Mouse (Mus musculus) adrenal gland, adult 8-10 months (tissue): ENCODE measurements at regions not wholly inside any gene's neighbourhood (a gene's known extent, or its start where the extent isn't known, plus 50 kb on each side); places are given as distances from the start of the nearest gene placed in this dataset.

ENCODE experiments used
- DNase-seq: peaks from one replicate; pipeline ENCODE4 v3.0.0; 2022

DNA sequence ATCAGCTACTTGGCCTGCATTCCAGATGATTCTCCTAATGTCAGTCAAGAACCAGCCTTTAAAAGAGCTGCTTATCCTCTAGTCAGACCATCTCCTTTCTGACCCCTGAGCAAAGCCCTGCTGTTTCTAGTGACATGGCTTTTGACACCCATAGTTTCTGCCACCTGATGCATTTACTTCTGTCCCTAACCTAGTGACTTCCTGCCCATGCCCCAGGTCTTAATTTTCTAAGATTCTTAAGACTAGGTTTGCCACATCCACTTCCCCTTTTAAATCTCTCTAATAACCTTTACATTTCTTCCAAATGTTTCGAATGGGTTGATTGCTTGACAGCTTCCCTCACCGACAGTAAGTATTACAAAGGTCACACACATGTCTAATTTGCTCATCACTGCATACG lies 321.1 kb upstream of the Trib2 start:
- no peak for DNase-seq

DNA sequence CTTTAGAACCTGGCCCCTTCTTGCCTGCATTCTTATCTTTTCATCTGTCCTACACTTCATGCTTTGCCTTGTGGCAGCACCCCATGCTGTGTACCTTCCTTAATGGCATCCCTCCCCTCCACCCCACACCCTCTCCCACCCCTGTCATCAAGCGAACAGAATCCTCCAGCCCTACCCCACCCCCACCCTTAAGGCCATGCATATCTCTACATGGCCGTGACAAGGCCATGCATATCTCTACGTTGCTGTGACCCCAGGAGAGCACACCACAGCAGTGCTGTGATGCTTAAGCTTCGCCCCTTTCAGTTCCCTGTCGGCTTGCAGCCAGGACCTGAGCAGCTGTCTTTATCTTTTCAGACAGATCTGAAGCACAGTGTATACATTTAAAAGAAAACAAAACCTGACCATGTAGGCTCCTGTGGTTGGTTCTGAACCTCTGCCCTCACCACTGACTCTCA lies 319.5 kb upstream of the Trib2 start:
- DNase-seq, result no peak

- no peak for DNase-seq
Measured at GRCm38 (mm10) chr12:16135602-16136213, 319.0 kb upstream of the Trib2 start.

DNA sequence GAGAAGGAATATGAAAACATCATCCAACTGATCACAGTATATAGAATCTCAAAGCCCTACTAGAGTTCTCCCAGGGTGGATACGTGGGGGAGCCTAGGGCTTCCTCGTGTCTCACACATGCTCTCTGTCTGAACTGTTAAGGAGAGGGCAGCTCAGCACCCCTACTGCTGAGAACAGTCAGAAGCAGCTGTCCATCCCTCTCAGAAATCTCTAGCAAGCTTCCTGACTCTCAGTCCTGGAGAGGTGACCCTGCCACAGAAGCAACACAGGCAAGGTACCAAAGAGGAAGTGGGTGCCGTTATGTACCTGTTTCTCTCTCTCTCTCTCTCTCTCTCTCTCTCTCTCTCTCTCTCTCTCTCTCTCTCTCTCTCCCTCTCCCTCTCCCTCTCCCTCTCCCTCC lies 317.7 kb upstream of the Trib2 start:
- DNase-seq, result no peak

- DNase-seq, result no peak
Measured at GRCm38 (mm10) chr12:16133253-16133652, 316.5 kb upstream of the Trib2 start.

DNA sequence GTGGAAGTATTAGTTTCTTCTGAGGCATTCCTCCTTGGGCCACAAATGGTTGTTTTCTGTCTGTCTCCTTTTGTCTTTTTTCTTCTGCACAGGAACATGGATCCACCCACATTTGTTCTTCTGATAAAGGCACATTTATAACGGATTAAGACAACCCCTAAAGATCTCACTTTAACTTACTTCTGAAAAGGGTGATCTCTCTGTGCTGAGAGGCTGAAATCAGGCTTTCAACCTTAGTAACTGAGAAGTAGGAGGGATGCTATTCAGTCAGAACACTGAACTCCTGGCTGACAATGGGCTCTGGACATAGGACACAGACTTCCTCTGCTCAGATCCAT lies 315.0 kb upstream of the Trib2 start:
- no peak for DNase-seq

- DNase-seq, result no peak
Measured at GRCm38 (mm10) chr12:16131028-16131739, 314.5 kb upstream of the Trib2 start.

GRCm38 (mm10) chr12:16130605-16131004 lies 313.9 kb upstream of the Trib2 start:
- no peak for DNase-seq

DNA sequence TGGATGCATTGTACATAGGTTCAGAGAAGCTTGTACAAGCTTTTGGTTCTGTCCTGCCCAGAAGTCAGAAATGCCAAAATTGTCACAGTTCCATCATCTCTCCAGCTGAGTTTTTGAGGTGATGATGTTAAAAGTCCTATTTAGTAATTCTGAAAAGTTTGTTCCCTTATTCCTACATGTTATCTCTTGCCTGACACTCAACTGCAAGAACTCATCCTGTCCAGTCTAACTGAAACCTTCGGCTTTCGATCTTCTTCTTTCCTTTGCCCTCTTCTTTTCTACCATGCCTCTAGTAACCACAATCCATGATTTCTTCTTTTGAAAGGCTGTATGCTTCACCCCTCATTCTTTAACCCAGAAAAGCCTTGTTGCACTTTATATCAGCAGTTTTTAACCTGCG lies 313.2 kb upstream of the Trib2 start:
- no peak for DNase-seq

- DNase-seq, result no peak
Measured at GRCm38 (mm10) chr12:16129243-16129642, 312.5 kb upstream of the Trib2 start.

DNA sequence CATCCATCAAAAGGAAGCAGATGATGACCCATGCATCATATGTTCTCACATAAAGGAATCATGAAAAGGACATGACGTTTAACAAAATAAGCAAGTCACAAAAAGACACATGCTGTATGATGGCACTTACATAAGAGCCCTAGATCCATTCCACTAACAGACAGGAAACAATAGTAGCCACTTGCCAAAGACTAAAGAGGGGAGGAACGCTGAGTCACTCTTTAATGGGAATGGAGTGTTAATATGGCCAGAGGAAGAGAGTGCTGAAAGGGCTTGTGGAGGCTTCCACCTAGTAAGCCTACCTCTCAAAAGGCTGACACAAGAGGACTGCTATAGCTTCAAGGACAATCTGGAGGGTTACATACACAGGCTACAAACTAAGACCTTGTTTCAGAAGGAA lies 308.2 kb upstream of the Trib2 start:
- DNase-seq, result no peak

GRCm38 (mm10) chr12:16122353-16123127 lies 305.8 kb upstream of the Trib2 start:
- DNase-seq, result no peak

DNA sequence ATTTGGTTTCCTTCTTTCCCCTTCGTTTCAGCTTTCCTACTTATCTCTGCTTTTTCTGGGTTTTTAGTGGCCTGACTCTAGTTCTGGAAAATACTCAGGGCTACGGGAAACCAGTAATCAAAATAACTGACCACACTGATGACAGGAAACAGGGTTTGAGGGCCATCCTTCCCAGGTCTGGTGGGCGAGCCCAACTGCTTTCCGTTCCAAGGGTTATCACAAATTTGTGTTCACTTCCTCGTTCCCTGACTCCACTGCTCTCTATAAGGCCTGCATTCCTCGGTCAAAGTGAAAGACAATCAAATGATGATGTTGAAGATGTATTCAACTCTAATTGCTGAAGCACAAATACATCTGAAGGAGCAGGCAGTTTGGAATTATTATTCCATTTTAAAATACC lies 305.1 kb upstream of the Trib2 start:
- DNase-seq, result no peak

DNA sequence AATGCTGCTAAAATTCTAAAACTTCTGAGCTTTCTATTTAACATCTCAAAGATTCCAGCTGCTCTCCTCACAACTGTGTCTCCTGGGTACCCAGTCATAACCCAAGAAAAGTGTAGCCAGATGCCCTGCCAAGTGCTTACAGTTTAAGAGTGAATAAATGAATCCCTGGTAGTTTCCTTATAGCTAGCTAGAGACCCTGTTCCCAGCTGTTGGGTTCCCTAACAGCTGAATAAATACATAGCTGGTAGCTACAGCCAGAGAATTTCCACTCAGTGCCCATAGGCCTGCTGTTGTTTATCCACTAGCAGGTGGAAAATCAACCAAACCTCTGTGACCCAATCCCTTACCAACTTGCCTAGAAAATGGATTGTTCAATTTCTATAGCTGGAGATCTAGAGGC lies 302.0 kb upstream of the Trib2 start:
- DNase-seq, result no peak

DNA sequence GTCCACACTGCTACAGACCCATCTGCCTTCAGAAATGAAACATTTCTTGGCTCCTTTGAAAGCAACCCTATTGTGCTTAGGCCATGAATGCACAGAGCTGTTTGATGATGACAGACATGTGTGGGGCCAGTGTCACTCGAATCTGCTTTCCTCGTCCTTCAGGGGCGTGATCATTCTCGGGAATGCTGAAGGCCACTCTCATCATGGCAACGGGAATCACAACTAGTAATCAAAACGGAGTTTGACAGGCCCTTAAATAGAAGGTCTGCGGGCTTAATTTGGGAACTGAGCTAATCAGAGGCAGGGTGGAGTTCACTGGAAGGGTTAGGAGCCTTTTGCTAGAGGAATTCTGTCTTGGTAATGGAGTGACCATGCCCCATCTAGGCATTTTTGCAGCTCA lies 290.2 kb upstream of the Trib2 start:
- DNase-seq, result no peak

DNA sequence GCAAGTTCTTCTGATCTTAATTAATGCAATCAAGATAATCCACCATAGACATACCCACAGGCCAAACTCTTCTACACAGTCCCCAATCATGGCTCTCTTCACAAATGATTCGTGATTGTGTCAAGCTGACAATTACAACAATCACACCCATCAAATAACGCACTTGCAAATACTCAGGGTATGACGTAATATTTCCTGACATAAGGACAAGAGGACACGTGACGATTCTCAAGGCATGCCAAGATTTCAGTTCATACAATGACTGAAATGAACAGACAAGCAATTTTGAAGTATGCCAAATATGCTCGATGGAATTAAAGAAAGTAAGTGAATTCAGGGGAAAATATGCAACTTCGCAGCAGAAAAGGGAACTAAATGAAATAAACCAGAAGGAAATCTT lies 282.1 kb upstream of the Trib2 start:
- no peak for DNase-seq

DNA sequence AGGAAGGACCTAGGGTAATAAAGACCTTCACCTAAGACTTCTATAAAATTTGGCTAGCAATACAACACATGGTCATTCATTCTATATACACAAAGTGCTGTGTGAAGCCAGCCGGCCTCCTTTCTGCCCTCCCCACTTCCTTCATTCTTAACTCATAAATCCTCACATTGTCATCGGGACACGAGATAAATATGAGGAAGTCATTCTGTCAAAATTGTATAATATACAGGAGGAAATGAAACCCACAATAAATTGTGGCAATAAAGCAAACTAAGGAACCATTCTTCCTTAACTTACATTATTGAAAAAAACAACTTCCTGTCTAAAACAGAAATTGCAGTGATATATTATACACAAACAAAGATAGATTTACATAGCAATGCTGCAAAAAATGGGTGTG lies 275.9 kb upstream of the Trib2 start:
- DNase-seq, result no peak

DNA sequence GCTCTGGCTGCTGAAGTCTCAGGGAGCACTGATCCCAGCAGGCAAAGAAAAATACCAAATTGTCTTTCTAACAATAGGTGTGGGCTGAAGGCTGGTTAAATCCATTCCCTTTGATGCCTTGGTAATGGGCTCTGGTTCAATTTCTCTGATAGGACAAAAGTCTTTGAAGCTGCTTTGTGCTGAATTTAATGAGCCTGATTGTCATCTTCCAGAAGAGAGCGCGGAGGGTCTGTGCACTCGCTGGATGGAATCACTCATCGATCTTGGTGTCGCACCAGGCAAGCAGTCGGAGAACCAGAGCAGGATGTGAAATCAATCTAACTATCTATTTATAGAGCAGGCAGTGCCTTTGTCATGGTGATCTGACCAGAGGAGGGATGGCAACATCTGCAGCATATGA lies 274.6 kb upstream of the Trib2 start:
- no peak for DNase-seq

GRCm38 (mm10) chr12:16083176-16083575 lies 266.5 kb upstream of the Trib2 start:
- DNase-seq, result no peak

DNA sequence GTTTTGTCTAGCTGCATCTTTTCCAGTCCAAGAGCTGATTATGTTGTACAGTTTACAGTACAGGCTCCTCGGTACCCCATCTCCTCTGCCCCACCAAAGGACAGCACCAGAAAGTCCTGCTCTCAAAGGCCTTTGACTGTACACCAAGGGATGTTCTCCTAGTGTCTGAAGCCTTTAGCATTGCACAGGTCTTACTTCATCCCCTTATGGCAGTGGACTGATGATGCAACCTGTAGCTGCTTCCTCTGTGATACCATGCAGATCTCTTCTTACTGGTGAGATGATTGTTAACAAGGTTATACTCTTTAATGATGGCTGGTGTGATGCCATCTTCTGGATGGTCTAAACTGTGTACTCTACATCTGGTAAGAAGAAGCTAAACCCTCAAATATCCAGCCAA lies 260.5 kb upstream of the Trib2 start:
- DNase-seq, result no peak

DNA sequence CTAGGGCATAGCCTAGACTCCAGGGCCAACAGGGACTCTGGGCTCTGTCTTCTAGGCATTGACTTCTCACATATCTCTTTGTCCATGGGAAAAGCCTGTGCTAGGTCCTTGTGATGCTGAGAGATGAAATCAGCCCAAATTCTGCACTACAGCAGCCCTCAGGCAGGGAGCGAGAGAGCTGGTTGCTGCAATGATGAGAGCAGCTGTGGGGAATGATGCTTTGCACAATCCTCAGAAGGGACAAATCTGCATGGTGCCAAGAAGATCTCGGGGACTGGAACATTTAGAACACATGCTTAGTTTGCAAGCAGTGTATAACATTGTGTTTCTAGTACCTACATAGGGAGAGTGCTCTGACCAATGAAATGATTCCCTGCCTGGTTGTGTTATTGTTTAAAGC lies 259.2 kb upstream of the Trib2 start:
- no peak for DNase-seq

GRCm38 (mm10) chr12:16068940-16069339 lies 252.2 kb upstream of the Trib2 start:
- DNase-seq, result no peak

DNA sequence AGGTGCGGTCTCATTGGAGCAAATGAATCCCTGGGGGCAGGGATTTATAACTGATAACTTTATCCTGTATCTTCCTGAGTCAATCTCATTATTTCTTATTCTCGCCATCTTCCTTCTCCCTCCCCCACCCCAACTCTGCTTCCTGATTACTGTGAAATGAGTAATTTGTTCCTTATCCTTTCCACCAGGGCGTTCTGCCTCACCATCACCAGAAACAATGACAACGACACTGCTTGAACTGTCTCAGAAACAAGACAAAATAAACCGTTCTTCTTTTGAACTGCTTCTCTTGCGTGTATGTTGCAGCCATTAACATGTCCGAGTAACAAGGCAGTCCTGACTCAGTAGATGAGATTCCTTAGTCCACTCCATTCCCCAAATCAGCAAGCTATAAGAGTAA lies 246.0 kb upstream of the Trib2 start:
- no peak for DNase-seq

DNA sequence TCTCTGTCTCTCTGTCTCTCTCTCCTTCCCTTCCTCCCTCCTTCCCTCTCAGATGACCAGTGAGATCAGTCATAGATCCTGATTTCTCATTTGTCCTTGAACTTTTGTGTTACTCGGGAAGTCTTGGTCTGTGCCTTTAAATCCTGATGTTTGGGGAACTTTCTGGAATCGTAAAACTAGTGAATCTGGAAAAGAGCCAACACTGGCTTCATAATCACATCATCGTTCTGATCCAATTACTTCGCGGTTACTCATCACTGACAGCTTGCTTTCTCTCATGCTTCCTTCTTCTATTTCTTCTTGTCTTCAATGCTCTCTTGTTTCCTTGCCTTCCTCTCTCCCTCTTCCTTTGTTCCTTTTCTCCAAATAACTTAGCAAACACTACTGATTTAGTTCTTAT lies 243.7 kb upstream of the Trib2 start:
- DNase-seq, result no peak
